Mouse (Mus musculus): Measurements from ENCODE around the gene Creb3l4. TPM values are rescaled to one million over a fixed set of nuclear protein-coding genes. Genes with fewer than 3 reads are reported as not detected.
A peak's percentile ranks its signal among the peaks of the same experiment; 100 is the strongest.

Creb3l4 gene
- polyA plus RNA-seq, 1 experiment from 2014 or later, result 2.2 TPM

- Histone ChIP-seq H3K4me1 (ENCODE audit: control insufficient read depth, insufficient read depth, low read length) (peaks cover 12% of the 10 kb centered on the region), H3K4me2 (ENCODE audit: low read depth, low read length) (peak within 1 kb of the TSS; percentile 82), H3K36me3 (ENCODE audit: control insufficient read depth, insufficient read depth) (peaks cover 12% of the 10 kb centered on the region), H3K9ac (ENCODE audit: low read length) (peak within 1 kb of the TSS; percentile 92), H3K9me3 (replicated peaks; ENCODE audit: control insufficient read depth, low read length) (no peaks in the 10 kb centered on the region), H3K27ac (ENCODE audit: low read length) (peak within 1 kb of the TSS; percentile 95), H3K4me3 (ENCODE audit: low read length) (peak within 1 kb of the TSS; percentile 93), H3K27me3 (ENCODE audit: control insufficient read depth, insufficient read depth, low read length) (no peaks in the 10 kb centered on the region)
- peak; percentile 92 for ATAC-seq (replicated peaks; ENCODE audit: extremely low read depth, insufficient read depth, low FRiP score)
- under 1% methylated on average over 43 of the region's 44 CpGs for WGBS
Measured at GRCm38 (mm10) chr3:90247960-90248745, 4.8 kb upstream of the Creb3l4 start, which contains the start of gene Slc39a1. TSS of gene Slc39a1 (plus strand) at chr3:90248172.

- Histone ChIP-seq H3K4me3 (ENCODE audit: low read length) (peak overlapping the region; percentile 93), H3K9me3 (replicated peaks; ENCODE audit: control insufficient read depth, low read length) (no peaks in the 10 kb centered on the region), H3K9ac (ENCODE audit: low read length) (peak overlapping the region; percentile 63), H3K36me3 (ENCODE audit: control insufficient read depth, insufficient read depth) (peaks cover 12% of the 10 kb centered on the region), H3K4me1 (ENCODE audit: control insufficient read depth, insufficient read depth, low read length) (peaks cover 17% of the 10 kb centered on the region), H3K4me2 (ENCODE audit: low read depth, low read length) (peak overlapping the region; percentile 82), H3K27me3 (ENCODE audit: control insufficient read depth, insufficient read depth, low read length) (no peaks in the 10 kb centered on the region), H3K27ac (ENCODE audit: low read length) (peak overlapping the region; percentile 95)
- ATAC-seq (replicated peaks; ENCODE audit: extremely low read depth, insufficient read depth, low FRiP score), result no peak
- WGBS, result 2% methylated on average over 3 of the region's 3 CpGs
Measured at GRCm38 (mm10) chr3:90247630-90247959, 4.3 kb upstream of the Creb3l4 start.

GRCm38 (mm10) chr3:90245406-90245805 is 2.1 kb upstream of the Creb3l4 start:
- no peak for ATAC-seq (replicated peaks; ENCODE audit: extremely low read depth, insufficient read depth, low FRiP score)
- H3K9ac ChIP-seq (ENCODE audit: low read length), result no peak overlapping the region
- H3K4me3 ChIP-seq (ENCODE audit: low read length), result no peak overlapping the region
- no peaks in the 10 kb centered on the region for H3K27me3 ChIP-seq (ENCODE audit: control insufficient read depth, insufficient read depth, low read length)
- WGBS, result 65% methylated on average over 2 of the region's 2 CpGs
- peaks cover 2% of the 10 kb centered on the region; the same call in 1 of the 2 replicates for H3K36me3 ChIP-seq (ENCODE audit: control insufficient read depth, insufficient read depth)
- peaks cover 17% of the 10 kb centered on the region for H3K4me1 ChIP-seq (ENCODE audit: control insufficient read depth, insufficient read depth, low read length)
- H3K27ac ChIP-seq (ENCODE audit: low read length), result no peak overlapping the region
- no peaks in the 10 kb centered on the region for H3K9me3 ChIP-seq (replicated peaks; ENCODE audit: control insufficient read depth, low read length)
- H3K4me2 ChIP-seq (ENCODE audit: low read depth, low read length), result no peak overlapping the region

GRCm38 (mm10) chr3:90241669-90242358 is 1.5 kb downstream of the Creb3l4 start:
- ATAC-seq (replicated peaks; ENCODE audit: extremely low read depth, insufficient read depth, low FRiP score), result no peak
- H3K4me2 ChIP-seq (ENCODE audit: low read depth, low read length), result no peak overlapping the region
- H3K4me3 ChIP-seq (ENCODE audit: low read length), result no peak overlapping the region
- no peaks in the 10 kb centered on the region for H3K9me3 ChIP-seq (replicated peaks; ENCODE audit: control insufficient read depth, low read length)
- H3K4me1 ChIP-seq (ENCODE audit: control insufficient read depth, insufficient read depth, low read length), result peaks cover 10% of the 10 kb centered on the region
- no peak overlapping the region for H3K27ac ChIP-seq (ENCODE audit: low read length)
- H3K9ac ChIP-seq (ENCODE audit: low read length), result no peak overlapping the region
- peaks cover 2% of the 10 kb centered on the region; the same call in 1 of the 2 replicates for H3K36me3 ChIP-seq (ENCODE audit: control insufficient read depth, insufficient read depth)
- WGBS, result 87% methylated on average over 10 of the region's 10 CpGs
- H3K27me3 ChIP-seq (ENCODE audit: control insufficient read depth, insufficient read depth, low read length), result no peaks in the 10 kb centered on the region

- H3K4me2 ChIP-seq (ENCODE audit: low read depth, low read length), result no peak overlapping the region
- H3K36me3 ChIP-seq (ENCODE audit: control insufficient read depth, insufficient read depth), result peaks cover 5% of the 10 kb centered on the region; the same call in 1 of the 2 replicates
- H3K27me3 ChIP-seq (ENCODE audit: control insufficient read depth, insufficient read depth, low read length), result no peaks in the 10 kb centered on the region
- no peak overlapping the region for H3K27ac ChIP-seq (ENCODE audit: low read length)
- no peaks in the 10 kb centered on the region for H3K9me3 ChIP-seq (replicated peaks; ENCODE audit: control insufficient read depth, low read length)
- no peak overlapping the region for H3K4me3 ChIP-seq (ENCODE audit: low read length)
- 81% methylated on average over 2 of the region's 2 CpGs for WGBS
- peaks cover 10% of the 10 kb centered on the region for H3K4me1 ChIP-seq (ENCODE audit: control insufficient read depth, insufficient read depth, low read length)
- no peak for ATAC-seq (replicated peaks; ENCODE audit: extremely low read depth, insufficient read depth, low FRiP score)
- H3K9ac ChIP-seq (ENCODE audit: low read length), result no peak overlapping the region
Measured at GRCm38 (mm10) chr3:90241251-90241650, 2.1 kb downstream of the Creb3l4 start.

GRCm38 (mm10) chr3:90231507-90232333 is 11.6 kb downstream of the Creb3l4 start, which contains the start of gene Jtb:
TSS of gene Jtb (plus strand) at chr3:90231597.
- peak; percentile 96 for ATAC-seq (replicated peaks; ENCODE audit: extremely low read depth, insufficient read depth, low FRiP score)
- peaks cover 4% of the 10 kb centered on the region; the same call in 1 of the 2 replicates for H3K4me1 ChIP-seq (ENCODE audit: control insufficient read depth, insufficient read depth, low read length)
- peak within 1 kb of the TSS; percentile 70 for H3K4me3 ChIP-seq (ENCODE audit: low read length)
- H3K9me3 ChIP-seq (replicated peaks; ENCODE audit: control insufficient read depth, low read length), result no peaks in the 10 kb centered on the region
- WGBS, result under 1% methylated on average over 61 of the region's 61 CpGs
- peak within 1 kb of the TSS; percentile 85 for H3K9ac ChIP-seq (ENCODE audit: low read length)
- H3K27ac ChIP-seq (ENCODE audit: low read length), result peak within 1 kb of the TSS; percentile 89
- no peaks in the 10 kb centered on the region for H3K27me3 ChIP-seq (ENCODE audit: control insufficient read depth, insufficient read depth, low read length)
- H3K4me2 ChIP-seq (ENCODE audit: low read depth, low read length), result peak within 1 kb of the TSS; percentile 81
- H3K36me3 ChIP-seq (ENCODE audit: control insufficient read depth, insufficient read depth), result peaks cover 22% of the 10 kb centered on the region

GRCm38 (mm10) chr3:90231075-90231474 is 12.2 kb downstream of the Creb3l4 start:
- Histone ChIP-seq H3K9ac (ENCODE audit: low read length) (peak overlapping the region; percentile 85), H3K9me3 (replicated peaks; ENCODE audit: control insufficient read depth, low read length) (no peaks in the 10 kb centered on the region), H3K4me1 (ENCODE audit: control insufficient read depth, insufficient read depth, low read length) (peaks cover 4% of the 10 kb centered on the region; the same call in 1 of the 2 replicates), H3K4me3 (ENCODE audit: low read length) (peak overlapping the region; percentile 70), H3K36me3 (ENCODE audit: control insufficient read depth, insufficient read depth) (peaks cover 19% of the 10 kb centered on the region), H3K4me2 (ENCODE audit: low read depth, low read length) (peak overlapping the region; percentile 81), H3K27me3 (ENCODE audit: control insufficient read depth, insufficient read depth, low read length) (no peaks in the 10 kb centered on the region), H3K27ac (ENCODE audit: low read length) (peak overlapping the region; percentile 89)
- no peak for ATAC-seq (replicated peaks; ENCODE audit: extremely low read depth, insufficient read depth, low FRiP score)
- 9% methylated on average over 8 of the region's 8 CpGs for WGBS

- Histone ChIP-seq H3K9ac (ENCODE audit: low read length) (no peak overlapping the region), H3K4me1 (ENCODE audit: control insufficient read depth, insufficient read depth, low read length) (peaks cover 5% of the 10 kb centered on the region; the same call in 1 of the 2 replicates), H3K4me2 (ENCODE audit: low read depth, low read length) (no peak overlapping the region), H3K36me3 (ENCODE audit: control insufficient read depth, insufficient read depth) (peaks cover 14% of the 10 kb centered on the region), H3K27me3 (ENCODE audit: control insufficient read depth, insufficient read depth, low read length) (no peaks in the 10 kb centered on the region), H3K4me3 (ENCODE audit: low read length) (no peak overlapping the region), H3K27ac (ENCODE audit: low read length) (no peak overlapping the region), H3K9me3 (replicated peaks; ENCODE audit: control insufficient read depth, low read length) (no peaks in the 10 kb centered on the region)
- WGBS, result 82% methylated on average over 10 of the region's 10 CpGs
- no peak for ATAC-seq (replicated peaks; ENCODE audit: extremely low read depth, insufficient read depth, low FRiP score)
Measured at GRCm38 (mm10) chr3:90224331-90224730, 19.0 kb downstream of the Creb3l4 start.

All from heart, embryonic 16.5 days (tissue).